ENCODE assay signal across 25 mouse cellular contexts in genomic region chr7:34545906-34546305, GRCm38 (mm10).
DNase-seq lines count a peak whose midpoint lies in the region; ATAC-seq and TF ChIP-seq lines count a peak whose summit lies in the region.
"Had no signal": no experiment of that assay in that cellular context is flagged by ENCODE, and none has a peak within 500 bp of the region (broad histone marks: within the 10 kb centered on the region; RNA-seq: fewer than 3 reads in every experiment).

No protein-coding gene starts in this region.

- H3K27ac ChIP-seq in forebrain, embryonic 12.5 days: no peak overlapping the region
- H3K27ac ChIP-seq in forebrain, postnatal 0 days (ENCODE audit: low read depth, low read length): no peak overlapping the region
- 0 out of 2 replicates have a peak overlapping the region, but pooled peaks have one; percentile 5 for H3K27ac ChIP-seq in limb, embryonic 15.5 days
- no peak overlapping the region for H3K27ac ChIP-seq in limb, embryonic 10.5 days
- peak overlapping the region; percentile 34 for H3K27ac ChIP-seq in ES-E14 (ENCODE audit: insufficient read depth, low read depth, low read length, poor library complexity, severe bottlenecking)
- no peak overlapping the region for H3K27ac ChIP-seq in layer of hippocampus, adult 2 months
- H3K27ac ChIP-seq: embryonic facial prominence, embryonic 10.5 days; embryonic facial prominence, embryonic 13.5 days; hindbrain, embryonic 12.5 days; hindbrain, embryonic 15.5 days had no signal

- no peaks in the 10 kb centered on the region for H3K36me3 ChIP-seq in forebrain, embryonic 12.5 days (replicated peaks)
- no peaks in the 10 kb centered on the region for H3K36me3 ChIP-seq in forebrain, postnatal 0 days (ENCODE audit: insufficient read depth)
- no peaks in the 10 kb centered on the region for H3K36me3 ChIP-seq in limb, embryonic 15.5 days
- H3K36me3 ChIP-seq in limb, embryonic 10.5 days: no peaks in the 10 kb centered on the region
- H3K36me3 ChIP-seq in ES-E14 (ENCODE audit: control insufficient read depth, insufficient read depth, low read length, poor library complexity, severe bottlenecking) (peaks cover 3% of the 10 kb centered on the region; the same call in 1 of the 2 replicates), myocyte (ENCODE audit: control insufficient read depth, insufficient read depth) (no peaks in the 10 kb centered on the region)
- H3K36me3 ChIP-seq: embryonic facial prominence, embryonic 10.5 days; embryonic facial prominence, embryonic 13.5 days; hindbrain, embryonic 12.5 days; hindbrain, embryonic 15.5 days had no signal

- no peaks in the 10 kb centered on the region for H3K9me3 ChIP-seq in forebrain, embryonic 12.5 days
- no peaks in the 10 kb centered on the region for H3K9me3 ChIP-seq in forebrain, postnatal 0 days (ENCODE audit: low read length)
- H3K9me3 ChIP-seq in limb, embryonic 15.5 days: no peaks in the 10 kb centered on the region
- no peaks in the 10 kb centered on the region for H3K9me3 ChIP-seq in limb, embryonic 10.5 days (replicated peaks)
- H3K9me3 ChIP-seq in ES-E14 (ENCODE audit: control insufficient read depth, insufficient read depth, low read depth, low read length): no peaks in the 10 kb centered on the region
- H3K9me3 ChIP-seq: hindbrain, embryonic 12.5 days; hindbrain, embryonic 15.5 days had no signal

- no peak for TF ChIP-seq CTCF in forebrain, postnatal 0 days (IDR thresholded peaks at IDR 0.05; ENCODE audit: low read depth)
- TF ChIP-seq CTCF in layer of hippocampus, adult 2 months (conservative IDR thresholded peaks at IDR 0.05): no peak

- ATAC-seq in forebrain, embryonic 12.5 days (ENCODE audit: low FRiP score): peak; percentile 55; the same call in 1 of the 2 replicates
- ATAC-seq in forebrain, postnatal 0 days: no peak
- ATAC-seq in limb, embryonic 15.5 days (ENCODE audit: insufficient number of reproducible peaks, low FRiP score, low TSS enrichment, low read depth): no peak
- ATAC-seq: intestine, postnatal 0 days; Patski had no signal

- H3ac ChIP-seq in myocyte (ENCODE audit: control insufficient read depth, insufficient read length): no peak overlapping the region

- TF ChIP-seq POLR2A in myocyte (IDR thresholded peaks at IDR 0.05; ENCODE audit: insufficient read length, low read depth): no peak

- WGBS in forebrain, embryonic 12.5 days: 64% methylated on average over 11 of the region's 11 CpGs
- WGBS in forebrain, postnatal 0 days: 32% methylated on average over 11 of the region's 11 CpGs
- 72% methylated on average over 11 of the region's 11 CpGs for WGBS in limb, embryonic 15.5 days
- WGBS in limb, embryonic 10.5 days: 90% methylated on average over 11 of the region's 11 CpGs

- in situ Hi-C loops in ES-E14 (cut with MboI; ENCODE audit: low sequenced_read_pairs in 2 of 2, unreplicated experiment in 2 of 2): no loop called here

- H3K4me2 ChIP-seq in forebrain, embryonic 12.5 days: no peak overlapping the region
- no peak overlapping the region for H3K4me2 ChIP-seq in forebrain, postnatal 0 days (ENCODE audit: low read depth)
- no peak overlapping the region for H3K4me2 ChIP-seq in limb, embryonic 15.5 days
- peak overlapping the region; percentile 76 for H3K4me2 ChIP-seq in myocyte (ENCODE audit: low read depth)
- H3K4me2 ChIP-seq: embryonic facial prominence, embryonic 13.5 days; heart, embryonic 11.5 days; hindbrain, embryonic 12.5 days; hindbrain, embryonic 15.5 days had no signal

- no peak overlapping the region for H3K4me3 ChIP-seq in forebrain, embryonic 12.5 days (replicated peaks)
- H3K4me3 ChIP-seq in forebrain, postnatal 0 days (ENCODE audit: low read depth, low read length): no peak overlapping the region
- H3K4me3 ChIP-seq in limb, embryonic 15.5 days: no peak overlapping the region
- H3K4me3 ChIP-seq in limb, embryonic 10.5 days: no peak overlapping the region
- peak overlapping the region; percentile 65 to 100 for H3K4me3 ChIP-seq in ES-E14 (ENCODE audit: insufficient read depth in 1 of 2, low read depth in 1 of 2, low read length in 2 of 2, poor library complexity in 1 of 2, severe bottlenecking in 1 of 2)
- H3K4me3 ChIP-seq in myocyte: peak overlapping the region; percentile 15
- no peak overlapping the region for H3K4me3 ChIP-seq in layer of hippocampus, adult 2 months
- H3K4me3 ChIP-seq: embryonic facial prominence, embryonic 10.5 days; embryonic facial prominence, embryonic 13.5 days; erythroblast, embryonic 14.5 days; hindbrain, embryonic 12.5 days; hindbrain, embryonic 15.5 days had no signal

- no peak for DNase-seq in forebrain, postnatal 0 days
- DNase-seq in limb, embryonic 10.5 days (ENCODE audit: low spot score): no peak
- no peak for DNase-seq in ES-E14 (ENCODE audit: low read depth, low spot score)
- DNase-seq in frontal cortex, postnatal 25 days (ENCODE audit: low spot score in 2 of 2): no peak
- DNase-seq in layer of hippocampus, adult 2 months (ENCODE audit: low spot score in 2 of 2): no peak
- DNase-seq: adrenal gland, postnatal 10 days; adrenal gland, postnatal 36 days; cerebellum, adult 11-12 months; cerebellum, adult 8-10 months; cerebellum, postnatal 10 days; cerebellum, postnatal 36 days; embryo, embryonic 11 days; gastrocnemius, postnatal 10 days; heart, adult 11 months had no signal

- H3K9ac ChIP-seq in forebrain, embryonic 12.5 days: no peak overlapping the region
- no peak overlapping the region for H3K9ac ChIP-seq in forebrain, postnatal 0 days
- H3K9ac ChIP-seq in limb, embryonic 15.5 days: no peak overlapping the region
- H3K9ac ChIP-seq in ES-E14 (ENCODE audit: insufficient read depth, low read depth, low read length, poor library complexity, severe bottlenecking): peak overlapping the region; percentile 69
- H3K9ac ChIP-seq: embryonic facial prominence, embryonic 13.5 days; hindbrain, embryonic 12.5 days; hindbrain, embryonic 15.5 days had no signal

- H3K27me3 ChIP-seq in forebrain, embryonic 12.5 days: no peaks in the 10 kb centered on the region
- no peaks in the 10 kb centered on the region for H3K27me3 ChIP-seq in forebrain, postnatal 0 days (ENCODE audit: insufficient read depth, low read length)
- H3K27me3 ChIP-seq in limb, embryonic 15.5 days: no peaks in the 10 kb centered on the region
- no peaks in the 10 kb centered on the region for H3K27me3 ChIP-seq in limb, embryonic 10.5 days (ENCODE audit: low read depth, poor library complexity, severe bottlenecking)
- no peaks in the 10 kb centered on the region for H3K27me3 ChIP-seq in myocyte (ENCODE audit: control insufficient read depth, insufficient read depth, insufficient read length)
- H3K27me3 ChIP-seq: embryonic facial prominence, embryonic 13.5 days; hindbrain, embryonic 12.5 days; hindbrain, embryonic 15.5 days; Patski had no signal

- H3K4me1 ChIP-seq in forebrain, embryonic 12.5 days: peaks cover 5% of the 10 kb centered on the region
- H3K4me1 ChIP-seq in forebrain, postnatal 0 days (ENCODE audit: insufficient read depth): no peaks in the 10 kb centered on the region
- no peaks in the 10 kb centered on the region for H3K4me1 ChIP-seq in limb, embryonic 15.5 days
- no peaks in the 10 kb centered on the region for H3K4me1 ChIP-seq in limb, embryonic 10.5 days
- peaks cover 0 to 9% of the 10 kb centered on the region in 2 experiments; a peak in 1 of 4 replicates for H3K4me1 ChIP-seq in ES-E14 (ENCODE audit: control insufficient read depth in 2 of 2, insufficient read depth in 2 of 2, low read length in 2 of 2, poor library complexity in 1 of 2)
- H3K4me1 ChIP-seq: embryonic facial prominence, embryonic 10.5 days; hindbrain, embryonic 12.5 days; hindbrain, embryonic 15.5 days had no signal

- no peaks in the 10 kb centered on the region for H3K79me2 ChIP-seq in myocyte (ENCODE audit: control insufficient read depth, insufficient read depth)

TF ChIP-seq in ES-E14, 5 proteins besides CTCF, POLR2A, EP300 and RAD21:
- TF ChIP-seq ZNF384 (IDR thresholded peaks at IDR 0.05; ENCODE audit: low read depth, low read length) (no peak), ZC3H11A (IDR thresholded peaks at IDR 0.05; ENCODE audit: borderline replicate concordance, low read depth, low read length) (no peak), MAFK (IDR thresholded peaks at IDR 0.05; ENCODE audit: insufficient read depth, low read depth, low read length) (no peak), CHD2 (IDR thresholded peaks at IDR 0.05; ENCODE audit: low read depth, low read length) (no peak), HCFC1 (IDR thresholded peaks at IDR 0.05; ENCODE audit: borderline replicate concordance, insufficient read depth, low read length) (no peak)
TF ChIP-seq in ES-E14: peak in this region for 0.

TF ChIP-seq in myocyte, 11 proteins besides CTCF, POLR2A, EP300 and RAD21:
- TF ChIP-seq REST (IDR thresholded peaks at IDR 0.05; ENCODE audit: insufficient read depth, insufficient read length): no peak
- no peak for TF ChIP-seq MAX (IDR thresholded peaks at IDR 0.05; ENCODE audit: low read depth)
- no peak for TF ChIP-seq TCF3 (IDR thresholded peaks at IDR 0.05; ENCODE audit: insufficient read length, low read depth)
- no peak for TF ChIP-seq USF1 (IDR thresholded peaks at IDR 0.05; ENCODE audit: low read depth)

Comparison
In these comparisons a context has a peak if more than half of its experiments do, and no peak if none do; other contexts are left out.
1. H3K27ac ChIP-seq: peak in limb, embryonic 15.5 days (single experiment) and ES-E14 (single experiment); none in forebrain, embryonic 12.5 days (single experiment), forebrain, postnatal 0 days (single experiment), limb, embryonic 10.5 days (single experiment) and layer of hippocampus, adult 2 months (single experiment).
2. H3K4me3 ChIP-seq: peak in ES-E14 (2 of 2) and myocyte (single experiment); none in forebrain, embryonic 12.5 days (single experiment), forebrain, postnatal 0 days (single experiment), limb, embryonic 15.5 days (single experiment), limb, embryonic 10.5 days (single experiment) and layer of hippocampus, adult 2 months (single experiment).